Mouse (Mus musculus): ENCODE data around the gene Dmrtc2.

DNA sequence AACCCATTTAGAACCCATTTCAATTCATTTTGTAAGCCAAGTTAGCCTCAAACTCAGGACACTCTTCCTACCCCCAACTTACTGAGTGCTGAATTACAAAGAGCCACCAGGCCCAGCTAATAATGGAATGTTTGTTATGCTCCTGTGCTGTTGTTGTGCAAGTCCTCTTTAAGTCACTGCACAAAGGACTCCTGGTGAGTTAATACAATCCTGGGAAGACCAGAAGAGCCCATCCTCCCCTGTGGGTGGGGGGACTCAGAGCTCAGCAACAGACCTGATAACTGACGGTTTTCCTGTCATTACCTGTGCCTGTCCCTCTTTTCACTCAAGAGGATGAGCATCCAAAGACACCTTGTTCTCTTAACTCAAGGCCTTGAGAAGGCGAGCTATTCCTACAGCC is 9.8 kb downstream of the Dmrtc2 start:
- TF ChIP-seq CTCF (IDR thresholded peaks at IDR 0.05) (no peak), EP300 (IDR thresholded peaks at IDR 0.05) (no peak)
